Mouse (Mus musculus) embryonic facial prominence, embryonic 15.5 days (tissue): Measurements from ENCODE around the gene Scd4. TPM values are rescaled to one million over a fixed set of nuclear protein-coding genes. Genes with fewer than 3 reads are reported as not detected.
"Not testable (repeated sequence)": the region's sequence is repeated elsewhere in the genome, so short reads cannot be mapped to it uniquely, and the experiment has no call there.

Source experiments
- ATAC-seq: fragments of 200-750 bp; cut with Nextera tagmentation; 2 replicates; pipeline ENCODE4 v1.8.0; 2017; ENCODE audit warnings: low read depth, moderate TSS enrichment; ENCODE audit not compliant: insufficient number of reproducible peaks, low FRiP score, low TSS enrichment
- H3K27ac ChIP-seq: fragments of 300-500 bp; sonication (generic); replicated peaks from 2 replicates; pipeline ENCODE4 v1.5.1; 2015; ENCODE audit warnings: mild to moderate bottlenecking, inconsistent platforms
- H3K27me3 ChIP-seq: fragments of 300-500 bp; sonication (generic); 2 replicates; pipeline ENCODE4 v1.6.1; 2015; ENCODE audit warnings: inconsistent platforms
- H3K36me3 ChIP-seq: fragments of 300-500 bp; sonication (generic); 2 replicates; pipeline ENCODE4 v1.6.1; 2015; ENCODE audit warnings: mild to moderate bottlenecking, inconsistent platforms
- H3K4me1 ChIP-seq: fragments of 300-500 bp; sonication (generic); 2 replicates; pipeline ENCODE4 v1.6.1; 2015; ENCODE audit warnings: inconsistent platforms
- H3K4me2 ChIP-seq: fragments of 300-500 bp; sonication (generic); replicated peaks from 2 replicates; pipeline ENCODE4 v1.6.1; 2015; ENCODE audit warnings: mild to moderate bottlenecking, inconsistent platforms
- H3K4me3 ChIP-seq: fragments of 300-500 bp; sonication (generic); replicated peaks from 2 replicates; pipeline ENCODE4 v1.5.1; 2015; ENCODE audit warnings: mild to moderate bottlenecking, inconsistent platforms
- H3K9ac ChIP-seq: fragments of 300-500 bp; sonication (generic); 2 replicates; pipeline ENCODE4 v1.6.1; 2015; ENCODE audit warnings: inconsistent platforms
- H3K9me3 ChIP-seq: fragments of 300-500 bp; sonication (generic); replicated peaks from 2 replicates; pipeline ENCODE4 v1.6.1; 2016; ENCODE audit warnings: inconsistent platforms
- WGBS: fragments of 180-500 bp; shearing (Covaris S2); methylation state at CpG from one replicate; pipeline ENCODE4 v1.1.7; 2015; 5-methylcytosine and 5-hydroxymethylcytosine counted together
- polyA plus RNA-seq: library from polyadenylated mRNA; unstranded; fragments of >200 nt; fragmentation: Nextera tagmentation; extraction: Ambion mirVana; gene quantifications from 2 replicates; pipeline ENCODE4 v1.2.1, GENCODE M21; 2015

Gene Scd4
- polyA plus RNA-seq, 1 experiment from 2014 or later, result 0.39 TPM

- H3K27me3 ChIP-seq, result no peaks in the 10 kb centered on the region
- H3K4me3 ChIP-seq, result no peak overlapping the region
- H3K4me2 ChIP-seq, result no peak overlapping the region
- 76% methylated on average over 12 of the region's 12 CpGs for WGBS
- H3K36me3 ChIP-seq, result peaks cover 43% of the 10 kb centered on the region
- peaks cover 17% of the 10 kb centered on the region for H3K4me1 ChIP-seq
- H3K9ac ChIP-seq, result no peak overlapping the region
- H3K9me3 ChIP-seq, result no peaks in the 10 kb centered on the region
- H3K27ac ChIP-seq, result no peak overlapping the region
- ATAC-seq, result no peak
These were observed 23.3 kb upstream of the Scd4 start for GRCm38 (mm10) chr19:44309351-44310154.

DNA sequence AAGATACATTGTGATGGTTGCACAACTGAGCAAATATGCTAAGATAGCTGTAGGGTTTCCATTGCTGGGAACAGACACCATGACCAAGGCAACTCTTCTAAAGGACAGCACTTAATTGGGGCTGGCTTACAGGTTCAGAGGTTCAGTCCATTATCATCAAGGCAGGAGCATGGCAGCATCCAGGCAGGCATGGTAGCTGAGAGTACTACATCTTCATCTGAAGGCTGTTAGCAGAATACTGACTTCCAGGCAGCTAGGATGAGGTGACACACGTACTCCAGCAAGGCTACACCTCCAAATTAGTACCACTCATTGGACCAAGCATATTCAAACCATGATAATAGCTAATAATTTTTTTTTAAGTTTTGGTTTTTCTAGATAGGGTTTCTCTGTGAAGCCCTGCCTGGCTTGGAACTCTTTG, 22.7 kb upstream of the Scd4 start:
- not testable (repeated sequence) for H3K4me3 ChIP-seq, H3K27me3 ChIP-seq, H3K27ac ChIP-seq, H3K4me2 ChIP-seq, H3K9ac ChIP-seq, H3K9me3 ChIP-seq, ATAC-seq
- H3K36me3 ChIP-seq, result peaks cover 37% of the 10 kb centered on the region
- peaks cover 17% of the 10 kb centered on the region for H3K4me1 ChIP-seq
- 90% methylated on average over 1 of the region's 1 CpGs for WGBS

- no peak overlapping the region for H3K4me3 ChIP-seq
- H3K27me3 ChIP-seq, result no peaks in the 10 kb centered on the region
- no peak overlapping the region for H3K9ac ChIP-seq
- no peak overlapping the region for H3K27ac ChIP-seq
- H3K4me1 ChIP-seq, result peaks cover 17% of the 10 kb centered on the region
- H3K4me2 ChIP-seq, result no peak overlapping the region
- no peak for ATAC-seq
- 38% methylated on average over 5 of the region's 5 CpGs for WGBS
- no peaks in the 10 kb centered on the region for H3K9me3 ChIP-seq
- peaks cover 30% of the 10 kb centered on the region for H3K36me3 ChIP-seq
These were observed 22.1 kb upstream of the Scd4 start for GRCm38 (mm10) chr19:44310814-44311213.

DNA sequence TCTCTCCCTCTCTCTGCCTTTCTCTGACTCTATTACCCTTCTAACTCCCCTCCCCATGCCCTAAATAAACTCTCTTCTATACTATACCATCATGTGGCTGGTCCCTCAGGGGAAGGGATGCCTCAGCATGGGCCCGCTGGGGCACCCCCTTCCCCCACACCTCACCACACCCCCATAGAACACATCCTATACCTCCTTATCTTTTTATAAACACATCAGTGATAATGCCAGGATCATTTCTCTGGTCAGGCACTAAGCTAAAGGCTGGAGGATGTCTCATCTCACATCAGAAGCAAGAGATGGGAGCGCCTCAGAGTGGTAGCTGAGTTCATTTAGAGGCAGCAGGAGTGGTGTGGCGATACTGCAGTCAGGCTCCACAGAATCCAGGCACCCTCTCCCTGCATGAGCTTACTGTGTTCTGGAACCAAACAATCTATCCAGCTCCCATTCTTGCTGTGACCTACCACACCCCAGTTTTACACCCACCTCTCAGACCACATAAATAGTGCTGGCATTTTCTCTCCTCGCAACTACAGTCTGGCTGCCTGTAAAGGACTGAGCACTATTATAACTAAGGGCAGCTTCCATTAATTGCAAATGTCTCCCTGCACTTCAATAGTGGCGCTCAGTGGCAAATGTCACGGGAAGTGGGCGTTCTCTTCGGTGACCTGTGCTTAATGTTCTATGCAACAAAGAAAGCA, 21.4 kb upstream of the Scd4 start:
- ATAC-seq, result no peak
- Histone ChIP-seq H3K4me2 (no peak overlapping the region), H3K9ac (no peak overlapping the region), H3K9me3 (no peaks in the 10 kb centered on the region), H3K27me3 (no peaks in the 10 kb centered on the region), H3K36me3 (peaks cover 24% of the 10 kb centered on the region), H3K4me3 (no peak overlapping the region), H3K4me1 (peaks cover 17% of the 10 kb centered on the region), H3K27ac (no peak overlapping the region; the same call in 1 of the 2 replicates)
- 74% methylated on average over 8 of the region's 8 CpGs for WGBS

DNA sequence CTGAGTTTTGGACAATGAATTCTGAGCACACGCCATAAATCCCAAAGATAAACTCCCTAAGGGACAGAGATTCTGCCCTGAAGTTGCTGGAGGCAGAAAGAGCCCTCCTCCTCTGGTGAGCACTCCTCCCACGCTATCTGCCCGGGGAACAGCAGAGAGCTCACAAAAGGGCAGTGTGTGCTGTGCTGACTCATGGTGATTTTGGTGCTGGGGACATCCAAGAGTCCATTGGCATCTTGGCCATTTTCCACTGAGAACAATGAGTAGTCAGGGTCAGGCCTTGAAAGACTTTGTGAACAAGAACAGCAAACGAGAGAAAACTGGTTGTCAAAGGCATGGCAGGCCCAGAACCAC, 20.9 kb upstream of the Scd4 start:
- no peaks in the 10 kb centered on the region for H3K9me3 ChIP-seq
- H3K4me3 ChIP-seq, result no peak overlapping the region
- no peaks in the 10 kb centered on the region for H3K27me3 ChIP-seq
- peaks cover 20% of the 10 kb centered on the region for H3K36me3 ChIP-seq
- H3K4me2 ChIP-seq, result no peak overlapping the region
- peaks cover 17% of the 10 kb centered on the region for H3K4me1 ChIP-seq
- no peak for ATAC-seq
- WGBS, result 30% methylated on average over 4 of the region's 4 CpGs
- no peak overlapping the region; the same call in 1 of the 2 replicates for H3K27ac ChIP-seq
- no peak overlapping the region for H3K9ac ChIP-seq

- no peak overlapping the region for H3K9ac ChIP-seq
- H3K9me3 ChIP-seq, result no peaks in the 10 kb centered on the region
- no peak overlapping the region for H3K4me2 ChIP-seq
- H3K27ac ChIP-seq, result no peak overlapping the region
- peaks cover 17% of the 10 kb centered on the region for H3K4me1 ChIP-seq
- peaks cover 9% of the 10 kb centered on the region for H3K36me3 ChIP-seq
- ATAC-seq, result no peak
- H3K4me3 ChIP-seq, result no peak overlapping the region
- H3K27me3 ChIP-seq, result no peaks in the 10 kb centered on the region
- 65% methylated on average over 3 of the region's 3 CpGs for WGBS
These were observed 19.8 kb upstream of the Scd4 start for GRCm38 (mm10) chr19:44313066-44313465.

- ATAC-seq, result peak; percentile 89
- Histone ChIP-seq H3K27ac (peak overlapping the region; percentile 82), H3K36me3 (0 out of 2 replicates have a peak, but pooled peaks cover 2% of the 10 kb centered on the region), H3K27me3 (no peaks in the 10 kb centered on the region), H3K4me1 (peaks cover 17% of the 10 kb centered on the region), H3K9ac (peak overlapping the region; percentile 31; the same call in 1 of the 2 replicates), H3K4me3 (peak overlapping the region; percentile 56), H3K9me3 (no peaks in the 10 kb centered on the region), H3K4me2 (peak overlapping the region; percentile 89)
- 2% methylated on average over 18 of the region's 18 CpGs for WGBS
These were observed 18.5 kb upstream of the Scd4 start for GRCm38 (mm10) chr19:44314327-44314759.

DNA sequence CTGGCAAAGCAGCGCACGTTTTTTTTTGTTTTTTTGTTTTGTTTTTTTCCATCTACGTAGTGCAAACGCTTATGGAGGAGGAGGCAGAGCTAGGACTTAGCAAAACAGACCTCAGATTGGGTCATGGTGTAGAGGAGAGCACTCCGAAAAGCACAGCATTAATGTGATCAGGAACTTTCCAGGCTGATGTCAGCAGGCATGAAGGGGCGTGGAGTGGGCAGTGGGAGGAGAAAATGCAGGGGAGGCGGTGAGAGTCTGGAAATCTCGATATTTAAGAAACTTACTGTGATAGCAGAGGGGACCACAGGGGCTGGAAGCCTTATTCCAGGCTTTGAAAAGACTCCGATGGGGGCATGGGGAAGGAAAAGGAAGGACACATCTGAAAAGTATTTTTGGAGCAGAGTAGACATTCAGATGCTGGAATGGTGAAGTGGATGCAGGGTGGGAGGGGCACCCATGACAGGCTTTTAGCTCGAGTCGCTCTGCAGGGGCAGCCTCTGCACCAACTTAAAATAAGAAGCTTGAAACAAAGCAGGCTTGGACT, 17.9 kb upstream of the Scd4 start:
- H3K36me3 ChIP-seq, result no peaks in the 10 kb centered on the region
- 1% methylated on average over 11 of the region's 11 CpGs for WGBS
- H3K4me1 ChIP-seq, result peaks cover 17% of the 10 kb centered on the region
- no peaks in the 10 kb centered on the region for H3K27me3 ChIP-seq
- peak overlapping the region; percentile 31; the same call in 1 of the 2 replicates for H3K9ac ChIP-seq
- peak overlapping the region; percentile 56 for H3K4me3 ChIP-seq
- H3K9me3 ChIP-seq, result no peaks in the 10 kb centered on the region
- H3K4me2 ChIP-seq, result peak overlapping the region; percentile 89
- H3K27ac ChIP-seq, result peak overlapping the region; percentile 82
- ATAC-seq, result peak; percentile 71

- Histone ChIP-seq H3K4me2 (no peak overlapping the region), H3K4me3 (no peak overlapping the region), H3K36me3 (no peaks in the 10 kb centered on the region), H3K27ac (no peak overlapping the region), H3K9ac (no peak overlapping the region), H3K9me3 (no peaks in the 10 kb centered on the region), H3K27me3 (no peaks in the 10 kb centered on the region), H3K4me1 (peaks cover 13% of the 10 kb centered on the region)
- no peak for ATAC-seq
- 42% methylated on average over 5 of the region's 5 CpGs for WGBS
These were observed 16.1 kb upstream of the Scd4 start for GRCm38 (mm10) chr19:44316752-44317315.

DNA sequence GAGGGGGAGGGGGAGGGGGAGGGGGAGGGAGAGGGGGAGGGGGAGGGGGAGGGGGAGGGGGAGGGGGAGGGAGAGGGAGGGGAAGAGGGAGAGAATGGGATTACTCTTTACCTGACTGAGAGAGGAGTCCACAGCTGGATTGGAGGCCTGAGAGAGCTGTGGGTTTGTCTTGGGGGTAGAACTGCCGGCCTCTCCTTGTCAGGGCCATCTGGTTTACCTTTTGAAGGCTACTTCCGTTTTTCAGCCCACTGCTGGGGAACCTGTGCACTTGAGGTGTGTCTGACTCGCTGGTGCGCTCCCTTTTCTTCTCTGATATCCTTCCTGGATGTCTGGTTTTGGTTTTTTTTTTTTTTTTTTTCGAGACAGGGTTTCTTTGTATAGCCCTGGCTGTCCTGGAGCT, 15.5 kb upstream of the Scd4 start:
- Histone ChIP-seq H3K4me1 (peaks cover 13% of the 10 kb centered on the region), H3K4me2 (no peak overlapping the region), H3K36me3 (no peaks in the 10 kb centered on the region), H3K9me3 (no peaks in the 10 kb centered on the region), H3K27ac (no peak overlapping the region), H3K4me3 (no peak overlapping the region), H3K9ac (no peak overlapping the region), H3K27me3 (no peaks in the 10 kb centered on the region)
- WGBS, result 73% methylated on average over 5 of the region's 5 CpGs
- ATAC-seq, result no peak

DNA sequence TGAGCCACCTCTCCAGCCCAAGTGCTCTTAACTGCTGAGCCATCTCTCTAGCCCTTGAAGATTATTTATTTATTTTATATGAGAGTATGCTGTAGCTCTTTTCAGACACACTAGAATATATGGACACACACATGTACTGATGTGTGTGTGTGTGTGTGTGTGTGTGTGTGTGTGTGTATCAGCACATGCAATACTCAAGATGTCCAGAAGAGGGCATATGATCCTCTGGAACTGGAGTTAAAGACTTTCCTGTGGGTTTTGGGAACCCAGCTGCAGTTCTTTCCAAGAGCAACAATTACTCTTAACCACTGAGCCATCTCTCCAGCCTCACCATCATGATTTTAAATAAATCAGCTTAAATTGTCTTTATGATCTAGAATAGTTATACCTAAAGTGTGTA, 14.3 kb upstream of the Scd4 start:
- Histone ChIP-seq H3K4me1 (peaks cover 13% of the 10 kb centered on the region), H3K9ac (no peak overlapping the region), H3K4me2 (no peak overlapping the region), H3K27me3 (no peaks in the 10 kb centered on the region), H3K27ac (no peak overlapping the region), H3K9me3 (no peaks in the 10 kb centered on the region), H3K36me3 (no peaks in the 10 kb centered on the region), H3K4me3 (no peak overlapping the region)
- no peak for ATAC-seq
